Mouse (Mus musculus): ENCODE measurements at regions not wholly inside any gene's neighbourhood (a gene's known extent, or its start where the extent isn't known, plus 50 kb on each side); places are given as distances from the start of the nearest gene placed in this dataset.

- no peak overlapping the region for H3K27ac ChIP-seq (ENCODE audit: low read depth)
- 82% methylated on average over 6 of the region's 6 CpGs for WGBS
- H3K4me3 ChIP-seq (ENCODE audit: low read depth, low read length) = no peak overlapping the region
- no peaks in the 10 kb centered on the region for H3K9me3 ChIP-seq (ENCODE audit: control insufficient read depth, low read length)
- H3K4me2 ChIP-seq (ENCODE audit: low read length) = no peak overlapping the region
- no peaks in the 10 kb centered on the region for H3K27me3 ChIP-seq (replicated peaks; ENCODE audit: control insufficient read depth, insufficient read depth, low read length)
- no peaks in the 10 kb centered on the region for H3K4me1 ChIP-seq (replicated peaks; ENCODE audit: control insufficient read depth, insufficient read depth, low read length)
- no peaks in the 10 kb centered on the region for H3K36me3 ChIP-seq (ENCODE audit: control insufficient read depth, insufficient read depth, low read length)
- ATAC-seq (replicated peaks; ENCODE audit: low FRiP score, low TSS enrichment, low read depth) = no peak
- no peak overlapping the region for H3K9ac ChIP-seq (ENCODE audit: low read length)
- no peak for DNase-seq (ENCODE audit: low spot score)
Measured at GRCm38 (mm10) chr19:28163195-28163594, 152.2 kb upstream of the Rfx3 start.

- H3K4me1 ChIP-seq (replicated peaks; ENCODE audit: control insufficient read depth, insufficient read depth, low read length) = no peaks in the 10 kb centered on the region
- no peak overlapping the region for H3K27ac ChIP-seq (ENCODE audit: low read depth)
- H3K27me3 ChIP-seq (replicated peaks; ENCODE audit: control insufficient read depth, insufficient read depth, low read length) = no peaks in the 10 kb centered on the region
- H3K36me3 ChIP-seq (ENCODE audit: control insufficient read depth, insufficient read depth, low read length) = no peaks in the 10 kb centered on the region
- 77% methylated on average over 4 of the region's 4 CpGs for WGBS
- no peak for ATAC-seq (replicated peaks; ENCODE audit: low FRiP score, low TSS enrichment, low read depth)
- H3K4me2 ChIP-seq (ENCODE audit: low read length) = no peak overlapping the region
- no peak for DNase-seq (ENCODE audit: low spot score)
- H3K9ac ChIP-seq (ENCODE audit: low read length) = no peak overlapping the region
- no peaks in the 10 kb centered on the region for H3K9me3 ChIP-seq (ENCODE audit: control insufficient read depth, low read length)
- H3K4me3 ChIP-seq (ENCODE audit: low read depth, low read length) = no peak overlapping the region
Measured at GRCm38 (mm10) chr19:28160582-28160981, 149.6 kb upstream of the Rfx3 start.

- H3K9ac ChIP-seq (ENCODE audit: low read length) = no peak overlapping the region
- H3K4me3 ChIP-seq (ENCODE audit: low read depth, low read length) = no peak overlapping the region
- no peak overlapping the region for H3K27ac ChIP-seq (ENCODE audit: low read depth)
- 76% methylated on average over 3 of the region's 3 CpGs for WGBS
- H3K9me3 ChIP-seq (ENCODE audit: control insufficient read depth, low read length) = no peaks in the 10 kb centered on the region
- ATAC-seq (replicated peaks; ENCODE audit: low FRiP score, low TSS enrichment, low read depth) (no peak), DNase-seq (ENCODE audit: low spot score) (no peak)
- no peak overlapping the region for H3K4me2 ChIP-seq (ENCODE audit: low read length)
- no peaks in the 10 kb centered on the region for H3K4me1 ChIP-seq (replicated peaks; ENCODE audit: control insufficient read depth, insufficient read depth, low read length)
- no peaks in the 10 kb centered on the region for H3K27me3 ChIP-seq (replicated peaks; ENCODE audit: control insufficient read depth, insufficient read depth, low read length)
- H3K36me3 ChIP-seq (ENCODE audit: control insufficient read depth, insufficient read depth, low read length) = no peaks in the 10 kb centered on the region
Measured at GRCm38 (mm10) chr19:28157196-28157595, 146.2 kb upstream of the Rfx3 start.

GRCm38 (mm10) chr19:28137581-28137980 lies 126.6 kb upstream of the Rfx3 start:
- DNase-seq (ENCODE audit: low spot score) (no peak), ATAC-seq (replicated peaks; ENCODE audit: low FRiP score, low TSS enrichment, low read depth) (no peak)
- Histone ChIP-seq H3K36me3 (ENCODE audit: control insufficient read depth, insufficient read depth, low read length) (no peaks in the 10 kb centered on the region), H3K4me1 (replicated peaks; ENCODE audit: control insufficient read depth, insufficient read depth, low read length) (no peaks in the 10 kb centered on the region), H3K27me3 (replicated peaks; ENCODE audit: control insufficient read depth, insufficient read depth, low read length) (no peaks in the 10 kb centered on the region), H3K4me2 (ENCODE audit: low read length) (no peak overlapping the region), H3K27ac (ENCODE audit: low read depth) (no peak overlapping the region), H3K4me3 (ENCODE audit: low read depth, low read length) (no peak overlapping the region), H3K9ac (ENCODE audit: low read length) (no peak overlapping the region), H3K9me3 (ENCODE audit: control insufficient read depth, low read length) (no peaks in the 10 kb centered on the region)
- WGBS = 77% methylated on average over 10 of the region's 10 CpGs

- no peaks in the 10 kb centered on the region for H3K9me3 ChIP-seq (ENCODE audit: control insufficient read depth, low read length)
- H3K4me3 ChIP-seq (ENCODE audit: low read depth, low read length) = no peak overlapping the region
- H3K27me3 ChIP-seq (replicated peaks; ENCODE audit: control insufficient read depth, insufficient read depth, low read length) = no peaks in the 10 kb centered on the region
- H3K27ac ChIP-seq (ENCODE audit: low read depth) = no peak overlapping the region
- H3K4me2 ChIP-seq (ENCODE audit: low read length) = no peak overlapping the region
- no peak for ATAC-seq (replicated peaks; ENCODE audit: low FRiP score, low TSS enrichment, low read depth)
- DNase-seq (ENCODE audit: low spot score) = no peak
- 33% methylated on average over 1 of the region's 1 CpGs for WGBS
- no peak overlapping the region for H3K9ac ChIP-seq (ENCODE audit: low read length)
- H3K4me1 ChIP-seq (replicated peaks; ENCODE audit: control insufficient read depth, insufficient read depth, low read length) = no peaks in the 10 kb centered on the region
- no peaks in the 10 kb centered on the region for H3K36me3 ChIP-seq (ENCODE audit: control insufficient read depth, insufficient read depth, low read length)
Measured at GRCm38 (mm10) chr19:28134806-28135205, 123.8 kb upstream of the Rfx3 start.

- WGBS = 82% methylated on average over 10 of the region's 10 CpGs
Measured at GRCm38 (mm10) chr19:28111263-28112180, 100.6 kb upstream of the Rfx3 start.

GRCm38 (mm10) chr19:28095620-28096019 lies 84.7 kb upstream of the Rfx3 start:
- no peaks in the 10 kb centered on the region for H3K9me3 ChIP-seq (ENCODE audit: control insufficient read depth, low read length)
- no peak overlapping the region for H3K9ac ChIP-seq (ENCODE audit: low read length)
- 24% methylated on average over 9 of the region's 9 CpGs for WGBS
- no peak for DNase-seq (ENCODE audit: low spot score)
- no peak overlapping the region for H3K27ac ChIP-seq (ENCODE audit: low read depth)
- no peak overlapping the region for H3K4me2 ChIP-seq (ENCODE audit: low read length)
- H3K4me3 ChIP-seq (ENCODE audit: low read depth, low read length) = no peak overlapping the region
- H3K36me3 ChIP-seq (ENCODE audit: control insufficient read depth, insufficient read depth, low read length) = no peaks in the 10 kb centered on the region
- no peaks in the 10 kb centered on the region for H3K4me1 ChIP-seq (replicated peaks; ENCODE audit: control insufficient read depth, insufficient read depth, low read length)
- no peak for ATAC-seq (replicated peaks; ENCODE audit: low FRiP score, low TSS enrichment, low read depth)
- H3K27me3 ChIP-seq (replicated peaks; ENCODE audit: control insufficient read depth, insufficient read depth, low read length) = no peaks in the 10 kb centered on the region

More at GRCm38 (mm10) chr19:28111263-28112180, 100.6 kb upstream of the Rfx3 start:
- ATAC-seq (replicated peaks; ENCODE audit: low FRiP score, low TSS enrichment, low read depth) (no peak), DNase-seq (ENCODE audit: low spot score) (no peak)
- Histone ChIP-seq H3K4me2 (ENCODE audit: low read length) (no peak overlapping the region), H3K9ac (ENCODE audit: low read length) (no peak overlapping the region), H3K36me3 (ENCODE audit: control insufficient read depth, insufficient read depth, low read length) (no peaks in the 10 kb centered on the region), H3K4me3 (ENCODE audit: low read depth, low read length) (no peak overlapping the region), H3K9me3 (ENCODE audit: control insufficient read depth, low read length) (no peaks in the 10 kb centered on the region), H3K27me3 (replicated peaks; ENCODE audit: control insufficient read depth, insufficient read depth, low read length) (no peaks in the 10 kb centered on the region), H3K4me1 (replicated peaks; ENCODE audit: control insufficient read depth, insufficient read depth, low read length) (no peaks in the 10 kb centered on the region), H3K27ac (ENCODE audit: low read depth) (no peak overlapping the region)

- Histone ChIP-seq H3K27me3 (replicated peaks; ENCODE audit: control insufficient read depth, insufficient read depth, low read length) (no peaks in the 10 kb centered on the region), H3K36me3 (ENCODE audit: control insufficient read depth, insufficient read depth, low read length) (no peaks in the 10 kb centered on the region), H3K9me3 (ENCODE audit: control insufficient read depth, low read length) (no peaks in the 10 kb centered on the region), H3K4me1 (replicated peaks; ENCODE audit: control insufficient read depth, insufficient read depth, low read length) (no peaks in the 10 kb centered on the region), H3K4me2 (ENCODE audit: low read length) (no peak overlapping the region), H3K27ac (ENCODE audit: low read depth) (no peak overlapping the region), H3K9ac (ENCODE audit: low read length) (no peak overlapping the region), H3K4me3 (ENCODE audit: low read depth, low read length) (no peak overlapping the region)
- 82% methylated on average over 6 of the region's 6 CpGs for WGBS
- no peak for DNase-seq (ENCODE audit: low spot score)
- ATAC-seq (replicated peaks; ENCODE audit: low FRiP score, low TSS enrichment, low read depth) = no peak
Measured at GRCm38 (mm10) chr19:28092252-28092651, 81.3 kb upstream of the Rfx3 start.

Measured in intestine, embryonic 14.5 days (tissue).